Mouse (Mus musculus) central nervous system, embryonic 18 days (tissue): Measurements from ENCODE around the gene Smyd1. TPM values are rescaled to one million over a fixed set of nuclear protein-coding genes. Genes with fewer than 3 reads are reported as not detected.

Source experiments
- polyA plus RNA-seq: library from polyadenylated mRNA; depleted of rRNA; stranded (reverse); fragments of >200 nt; gene quantifications from 2 replicates; pipeline ENCODE4 v1.2.3, GENCODE M21; 2012; rRNA removed

The Smyd1 gene
- 0.91 and 2.8 TPM in 2 replicates for polyA plus RNA-seq

GRCm38 (mm10) chr6:71321826-71322283 is at the start of gene Smyd1:
TSS of gene Smyd1 (minus strand) at chr6:71322233.

GRCm38 (mm10) chr6:71322491-71322921 is 473 bp upstream of the Smyd1 start, which contains the start of gene Cd8b1:
TSS of gene Cd8b1 (plus strand) at chr6:71322788.

DNA sequence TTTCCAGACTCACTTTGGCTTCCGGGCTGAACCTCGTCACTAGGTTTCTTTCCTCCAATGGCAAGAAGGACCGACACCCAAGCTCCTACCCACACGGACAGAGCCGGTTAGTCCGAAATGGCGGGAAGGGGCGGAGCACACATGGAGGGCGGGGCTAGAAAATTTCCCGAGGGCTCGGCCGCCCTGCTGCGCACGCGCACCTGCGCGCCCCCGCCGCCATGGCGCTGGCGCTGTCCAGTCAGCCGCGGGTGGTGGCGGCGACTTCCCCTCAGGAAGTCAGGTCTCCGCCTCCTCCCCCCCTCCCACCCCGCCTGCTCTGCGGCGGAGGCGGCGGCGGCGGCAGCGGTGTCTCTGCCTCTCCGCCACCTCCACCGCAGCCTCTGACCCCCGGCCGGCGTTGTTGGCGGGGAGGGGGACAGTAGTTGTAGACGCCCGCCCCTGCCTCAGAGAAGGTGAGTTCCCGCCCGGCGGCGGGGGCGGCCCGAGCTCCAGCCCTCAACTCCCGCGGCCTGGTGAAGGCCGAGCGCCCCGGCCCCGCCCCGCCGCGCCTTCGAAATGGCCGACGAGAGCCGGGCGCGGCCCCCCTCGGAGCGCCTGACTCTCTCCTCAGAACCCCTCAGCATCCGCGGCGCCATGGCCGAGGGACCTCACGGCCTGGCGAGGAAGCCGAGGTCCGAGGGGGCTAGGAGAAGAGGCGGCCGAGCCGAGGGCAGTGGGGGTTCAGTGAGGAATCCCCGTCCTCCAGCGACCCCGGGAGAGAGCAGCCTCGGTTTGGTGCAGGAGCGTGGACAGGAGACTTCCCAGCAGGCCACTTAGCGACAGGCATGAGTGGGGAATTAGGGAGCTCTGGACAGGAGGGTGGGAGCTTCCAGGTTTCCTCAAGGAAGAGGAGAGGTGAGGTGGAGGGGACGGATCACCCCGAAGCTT is 50.4 kb downstream of the Smyd1 start, which contains the start of gene Krcc1:
TSS of gene Krcc1 (plus strand) at position 289 of the 927 bp plus-strand sequence.

DNA sequence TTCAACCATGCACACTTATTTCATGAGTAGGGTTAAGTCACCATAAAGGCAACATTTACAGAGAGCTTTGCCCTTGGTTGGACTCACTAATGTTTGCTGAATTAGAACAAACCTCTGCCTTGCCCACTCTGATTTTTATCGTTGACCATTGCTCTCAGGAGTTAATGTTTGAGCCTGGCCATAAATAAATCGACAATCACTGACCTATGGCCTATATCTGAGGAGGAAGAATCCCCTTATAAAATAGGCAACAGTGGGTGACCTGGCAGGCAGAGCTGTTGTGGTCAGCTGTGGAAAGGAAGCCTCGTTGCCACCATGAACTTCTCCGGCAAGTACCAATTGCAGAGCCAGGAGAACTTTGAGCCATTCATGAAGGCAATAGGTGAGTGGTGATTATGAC is 122.4 kb downstream of the Smyd1 start, which contains the start of gene Fabp1:
TSS of gene Fabp1 (plus strand) at position 216 of the 400 bp plus-strand sequence.

Other genes with a start within 250 kb of the Smyd1 start
- 3.1 TPM in 2 replicates for gene Thnsl2, start 177.8 kb downstream of the Smyd1 start, polyA plus RNA-seq
- gene Fabp1, start 122.4 kb downstream of the Smyd1 start, polyA plus RNA-seq, result not detected in 2 replicates
- 8.6 and 9.9 TPM in 2 replicates for gene Krcc1, start 50.6 kb downstream of the Smyd1 start, polyA plus RNA-seq
- gene Cd8b1, start 555 bp upstream of the Smyd1 start, polyA plus RNA-seq, result not detected in 2 replicates
- not detected in 2 replicates for gene Cd8a, start 51.2 kb upstream of the Smyd1 start, polyA plus RNA-seq
- 33.7 and 37.5 TPM in 2 replicates for gene Rmnd5a, start 118.4 kb upstream of the Smyd1 start, polyA plus RNA-seq
- 26.3 and 26.7 TPM in 2 replicates for gene Rnf103, start 171.7 kb upstream of the Smyd1 start, polyA plus RNA-seq
- 68.0 and 68.4 TPM in 2 replicates for gene Chmp3, start 221.6 kb upstream of the Smyd1 start, polyA plus RNA-seq